ENCODE assay signal across 17 mouse cellular contexts in genomic region chr2:27355684-27356083, GRCm38 (mm10).
A peak's percentile ranks its signal among the peaks of the same experiment; 100 is the strongest.
DNase-seq lines count a peak whose midpoint lies in the region; ATAC-seq and TF ChIP-seq lines count a peak whose summit lies in the region.
"Had no signal": no experiment of that assay in that cellular context is flagged by ENCODE, and none has a peak within 500 bp of the region (broad histone marks: within the 10 kb centered on the region; RNA-seq: fewer than 3 reads in every experiment).

No protein-coding gene starts in this region.

- no peak for TF ChIP-seq CTCF in spleen, adult 2 months (IDR thresholded peaks at IDR 0.05; ENCODE audit: extremely low read depth, insufficient read depth, insufficient read length, insufficient replicate concordance)

- ATAC-seq in forebrain, embryonic 11.5 days (replicated peaks; ENCODE audit: low FRiP score), result no peak
- no peak for ATAC-seq in forebrain, embryonic 16.5 days
- ATAC-seq in midbrain, embryonic 13.5 days, result 0 out of 2 replicates have a peak, but pooled peaks have one; percentile 31
- no peak for ATAC-seq in erythroblast, adult 5-6 weeks (replicated peaks; ENCODE audit: low FRiP score, poor library complexity, severe bottlenecking)
- no peak for ATAC-seq in intestine, embryonic 15.5 days
- ATAC-seq: intestine, postnatal 0 days had no signal

- H3K27ac ChIP-seq in forebrain, embryonic 11.5 days (ENCODE audit: low read depth, low read length), result 0 out of 2 replicates have a peak overlapping the region, but pooled peaks have one; percentile 50
- H3K27ac ChIP-seq in forebrain, embryonic 16.5 days (ENCODE audit: low read length), result no peak overlapping the region
- H3K27ac ChIP-seq in spleen, adult 2 months (ENCODE audit: insufficient read depth, low read length), result peak overlapping the region; percentile 68
- peak overlapping the region; percentile 59 for H3K27ac ChIP-seq in midbrain, embryonic 13.5 days
- H3K27ac ChIP-seq in intestine, embryonic 15.5 days, result no peak overlapping the region
- H3K27ac ChIP-seq: heart, adult 2 months; limb, embryonic 13.5 days had no signal

- no peak overlapping the region for H3K4me2 ChIP-seq in forebrain, embryonic 11.5 days (ENCODE audit: low read depth, low read length, severe bottlenecking)
- no peak overlapping the region for H3K4me2 ChIP-seq in forebrain, embryonic 16.5 days (ENCODE audit: low read length)
- no peak overlapping the region for H3K4me2 ChIP-seq in midbrain, embryonic 13.5 days (replicated peaks)
- H3K4me2 ChIP-seq in intestine, embryonic 15.5 days (replicated peaks), result no peak overlapping the region
- H3K4me2 ChIP-seq: limb, embryonic 13.5 days had no signal

- 63% methylated on average over 4 of the region's 4 CpGs for WGBS in forebrain, embryonic 11.5 days
- 57% methylated on average over 4 of the region's 4 CpGs for WGBS in forebrain, embryonic 16.5 days
- 51% methylated on average over 4 of the region's 4 CpGs for WGBS in spleen, adult 2 months
- 36% methylated on average over 4 of the region's 4 CpGs for WGBS in midbrain, embryonic 13.5 days
- WGBS in intestine, embryonic 15.5 days, result 54% methylated on average over 4 of the region's 4 CpGs

- H3K9ac ChIP-seq in forebrain, embryonic 11.5 days (ENCODE audit: low read length), result no peak overlapping the region; the same call in 1 of the 2 replicates
- no peak overlapping the region for H3K9ac ChIP-seq in forebrain, embryonic 16.5 days (replicated peaks; ENCODE audit: low read depth, low read length)
- no peak overlapping the region for H3K9ac ChIP-seq in midbrain, embryonic 13.5 days (replicated peaks)
- no peak overlapping the region for H3K9ac ChIP-seq in intestine, embryonic 15.5 days
- H3K9ac ChIP-seq: limb, embryonic 13.5 days had no signal

- TF ChIP-seq POLR2A in spleen, adult 2 months (IDR thresholded peaks at IDR 0.05; ENCODE audit: low read depth, low read length), result no peak

- no peak for DNase-seq in forebrain, embryonic 11.5 days (ENCODE audit: low spot score)
- DNase-seq in spleen, adult 2 months (ENCODE audit: low read depth in 1 of 2, low spot score in 2 of 2), result no peak
- no peak for DNase-seq in spleen, postnatal 36 days (ENCODE audit: low spot score in 2 of 2)
- DNase-seq in adrenal gland, postnatal 10 days, result no peak
- DNase-seq: adrenal gland, adult 8-10 months; B cell, adult 2 months; cerebellum, postnatal 36 days; heart, adult 2 months; kidney, postnatal 10 days; layer of hippocampus, postnatal 36 days had no signal

- H3K4me3 ChIP-seq in forebrain, embryonic 11.5 days (ENCODE audit: low read depth, low read length), result no peak overlapping the region
- no peak overlapping the region for H3K4me3 ChIP-seq in forebrain, embryonic 16.5 days (replicated peaks; ENCODE audit: low read length)
- H3K4me3 ChIP-seq in spleen, adult 2 months (ENCODE audit: extremely low read depth, insufficient read depth, insufficient read length), result no peak overlapping the region
- no peak overlapping the region for H3K4me3 ChIP-seq in midbrain, embryonic 13.5 days (replicated peaks)
- no peak overlapping the region for H3K4me3 ChIP-seq in intestine, embryonic 15.5 days (replicated peaks)
- H3K4me3 ChIP-seq: heart, adult 2 months; limb, embryonic 13.5 days; myocyte had no signal

- no peaks in the 10 kb centered on the region; the same call in 1 of the 2 replicates for H3K9me3 ChIP-seq in forebrain, embryonic 11.5 days (ENCODE audit: control insufficient read depth, low read length)
- H3K9me3 ChIP-seq in forebrain, embryonic 16.5 days (ENCODE audit: control insufficient read depth, low read length), result no peaks in the 10 kb centered on the region; the same call in 1 of the 2 replicates
- no peaks in the 10 kb centered on the region; the same call in 1 of the 2 replicates for H3K9me3 ChIP-seq in midbrain, embryonic 13.5 days
- H3K9me3 ChIP-seq in intestine, embryonic 15.5 days, result no peaks in the 10 kb centered on the region

- H3K4me1 ChIP-seq in forebrain, embryonic 11.5 days (replicated peaks; ENCODE audit: control insufficient read depth, insufficient read depth, low read length), result no peaks in the 10 kb centered on the region
- H3K4me1 ChIP-seq in forebrain, embryonic 16.5 days (replicated peaks; ENCODE audit: control insufficient read depth, insufficient read depth, low read length), result peaks cover 8% of the 10 kb centered on the region
- peaks cover 27% of the 10 kb centered on the region; the same call in 1 of the 2 replicates for H3K4me1 ChIP-seq in spleen, adult 2 months (ENCODE audit: control insufficient read depth, insufficient read depth, insufficient read length)
- peaks cover 61% of the 10 kb centered on the region for H3K4me1 ChIP-seq in midbrain, embryonic 13.5 days (replicated peaks)
- 0 out of 2 replicates have a peak, but pooled peaks cover 8% of the 10 kb centered on the region for H3K4me1 ChIP-seq in intestine, embryonic 15.5 days (replicated peaks)

- no peaks in the 10 kb centered on the region for H3K27me3 ChIP-seq in forebrain, embryonic 11.5 days (ENCODE audit: control insufficient read depth, insufficient read depth, low read length)
- H3K27me3 ChIP-seq in forebrain, embryonic 16.5 days (replicated peaks; ENCODE audit: control insufficient read depth, insufficient read depth, low read length), result no peaks in the 10 kb centered on the region
- H3K27me3 ChIP-seq in spleen, adult 2 months (ENCODE audit: control insufficient read depth, insufficient read depth, low read length), result no peaks in the 10 kb centered on the region
- no peaks in the 10 kb centered on the region for H3K27me3 ChIP-seq in midbrain, embryonic 13.5 days
- no peaks in the 10 kb centered on the region for H3K27me3 ChIP-seq in intestine, embryonic 15.5 days (replicated peaks)
- H3K27me3 ChIP-seq: limb, embryonic 13.5 days had no signal

- no peaks in the 10 kb centered on the region; the same call in 1 of the 2 replicates for H3K36me3 ChIP-seq in forebrain, embryonic 11.5 days (ENCODE audit: control insufficient read depth, insufficient read depth, low read length)
- H3K36me3 ChIP-seq in forebrain, embryonic 16.5 days (ENCODE audit: control insufficient read depth, insufficient read depth), result 0 out of 2 replicates have a peak, but pooled peaks cover 2% of the 10 kb centered on the region
- peaks cover 2% of the 10 kb centered on the region; the same call in 1 of the 2 replicates for H3K36me3 ChIP-seq in spleen, adult 2 months (ENCODE audit: control insufficient read depth, insufficient read depth, low read length)
- peaks cover 6% of the 10 kb centered on the region for H3K36me3 ChIP-seq in midbrain, embryonic 13.5 days
- no peaks in the 10 kb centered on the region; the same call in 1 of the 2 replicates for H3K36me3 ChIP-seq in intestine, embryonic 15.5 days

Comparison
In these comparisons a context has a peak if more than half of its experiments do, and no peak if none do; other contexts are left out.
1. H3K27ac ChIP-seq: peak in forebrain, embryonic 11.5 days (single experiment), spleen, adult 2 months (single experiment) and midbrain, embryonic 13.5 days (single experiment); none in forebrain, embryonic 16.5 days (single experiment) and intestine, embryonic 15.5 days (single experiment).